Mouse (Mus musculus) hindbrain, postnatal 0 days (tissue): ENCODE results near the gene Prkn. TPM values are rescaled to one million over a fixed set of nuclear protein-coding genes. Genes with fewer than 3 reads are reported as not detected.

Source experiments
- ATAC-seq: fragments of 200-750 bp; cut with Nextera tagmentation; 2 replicates; pipeline ENCODE4 v1.8.0; 2017; ENCODE audit warnings: mild to moderate bottlenecking, moderate TSS enrichment, moderate library complexity
- DNase-seq: peaks from one replicate; pipeline ENCODE4 v3.0.0-alpha.2; 2015; ENCODE audit warnings: low spot score
- H3K27ac ChIP-seq: fragments of 300-500 bp; sonication (generic); 2 replicates; pipeline ENCODE4 v1.5.1; 2014; ENCODE audit warnings: mild to moderate bottlenecking
- H3K27me3 ChIP-seq: fragments of 300-500 bp; sonication (generic); 2 replicates; pipeline ENCODE4 v1.6.1; 2014; ENCODE audit warnings: low read length, mixed read lengths; ENCODE audit not compliant: insufficient read depth
- H3K36me3 ChIP-seq: fragments of 300-500 bp; sonication (generic); 2 replicates; pipeline ENCODE4 v1.6.1; 2014; ENCODE audit warnings: low read length, mixed read lengths; ENCODE audit not compliant: insufficient read depth
- H3K4me1 ChIP-seq: fragments of 300-500 bp; sonication (generic); 2 replicates; pipeline ENCODE4 v1.6.1; 2014; ENCODE audit warnings: antibody characterized with exemption, low read length, mixed read lengths; ENCODE audit not compliant: insufficient read depth
- H3K4me2 ChIP-seq: fragments of 300-500 bp; sonication (generic); 2 replicates; pipeline ENCODE4 v1.6.1; 2014; ENCODE audit warnings: low read depth, mild to moderate bottlenecking, low read length, moderate library complexity, mixed read lengths
- H3K4me3 ChIP-seq: fragments of 300-500 bp; sonication (generic); 2 replicates; pipeline ENCODE4 v1.5.1; 2014; ENCODE audit warnings: low read length
- H3K9ac ChIP-seq: fragments of 300-500 bp; sonication (generic); replicated peaks from 2 replicates; pipeline ENCODE4 v1.6.1; 2014; ENCODE audit warnings: mild to moderate bottlenecking, low read length, moderate library complexity, mixed read lengths
- H3K9me3 ChIP-seq: fragments of 300-500 bp; sonication (generic); 2 replicates; pipeline ENCODE4 v1.6.1; 2016; ENCODE audit warnings: low read length, mixed read lengths
- CTCF ChIP-seq: IDR thresholded peaks from 2 replicates; pipeline ENCODE4 v1.5.1; 2016; ENCODE audit warnings: antibody characterized with exemption, control low read depth, low read depth
- WGBS: fragments of 180-500 bp; shearing (Covaris S2); extraction: QIAGEN DNeasy Blood & Tissue Kit; methylation state at CpG from one replicate; pipeline ENCODE4 v1.1.7; 2014; 5-methylcytosine and 5-hydroxymethylcytosine counted together
- polyA plus RNA-seq: library from polyadenylated mRNA; unstranded; fragments of >200 nt; fragmentation: Nextera tagmentation; extraction: Ambion mirVana; gene quantifications from 2 replicates; pipeline ENCODE4 v1.2.1, GENCODE M21; 2015
- total RNA-seq: library from RNA; depleted of rRNA; stranded (reverse); fragments of >200 nt; gene quantifications from 2 replicates; pipeline ENCODE4 v1.2.3, GENCODE M21; 2014

The Prkn gene
- total and polyA plus RNA-seq, 2 experiments from 2014 or later = 9.3 to 10.7 TPM

- TF ChIP-seq CTCF = no peak
- no peaks in the 10 kb centered on the region for H3K36me3 ChIP-seq
- H3K4me2 ChIP-seq = no peak overlapping the region
- no peaks in the 10 kb centered on the region for H3K9me3 ChIP-seq
- DNase-seq (no peak), ATAC-seq (no peak)
- WGBS = 83% methylated on average over 4 of the region's 4 CpGs
- H3K4me1 ChIP-seq = no peaks in the 10 kb centered on the region
- no peak overlapping the region for H3K4me3 ChIP-seq
- no peak overlapping the region for H3K9ac ChIP-seq
- no peak overlapping the region for H3K27ac ChIP-seq
- no peaks in the 10 kb centered on the region for H3K27me3 ChIP-seq
These were observed 430.0 kb downstream of the Prkn start for GRCm38 (mm10) chr17:11270179-11270578.

DNA sequence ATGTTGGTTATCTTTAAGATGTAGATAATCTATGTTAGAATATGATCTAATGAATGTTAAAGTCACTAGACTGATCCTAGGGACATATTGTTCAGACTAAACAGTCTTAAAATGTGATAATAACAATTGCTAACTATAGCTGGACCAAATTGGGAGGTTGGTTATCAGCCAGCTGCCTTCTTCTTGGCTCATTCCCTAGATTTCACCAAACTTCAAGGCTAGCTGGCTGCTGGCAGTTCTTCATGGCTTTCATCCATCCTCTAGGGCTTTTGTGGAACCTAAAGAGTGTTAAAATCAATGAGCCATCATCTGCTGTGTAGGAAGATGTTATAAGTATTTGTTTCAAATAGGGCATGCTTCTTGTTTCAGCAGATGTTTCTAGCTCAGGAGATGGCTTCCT, 431.7 kb downstream of the Prkn start:
- Histone ChIP-seq H3K9me3 (no peaks in the 10 kb centered on the region), H3K36me3 (no peaks in the 10 kb centered on the region), H3K27me3 (no peaks in the 10 kb centered on the region), H3K4me1 (no peaks in the 10 kb centered on the region), H3K9ac (no peak overlapping the region), H3K4me3 (no peak overlapping the region), H3K27ac (no peak overlapping the region), H3K4me2 (no peak overlapping the region)
- TF ChIP-seq CTCF = no peak
- no peak for ATAC-seq
- peak; percentile 40 for DNase-seq

GRCm38 (mm10) chr17:11284246-11284645, 444.1 kb downstream of the Prkn start:
- DNase-seq (no peak), ATAC-seq (no peak)
- Histone ChIP-seq H3K36me3 (no peaks in the 10 kb centered on the region), H3K4me3 (no peak overlapping the region), H3K4me1 (no peaks in the 10 kb centered on the region), H3K9ac (no peak overlapping the region), H3K4me2 (no peak overlapping the region), H3K9me3 (no peaks in the 10 kb centered on the region), H3K27me3 (no peaks in the 10 kb centered on the region), H3K27ac (no peak overlapping the region)
- 81% methylated on average over 4 of the region's 4 CpGs for WGBS
- TF ChIP-seq CTCF = no peak

GRCm38 (mm10) chr17:11290183-11290582, 450.0 kb downstream of the Prkn start:
- ATAC-seq = no peak
- H3K4me1 ChIP-seq = no peaks in the 10 kb centered on the region
- H3K9me3 ChIP-seq = no peaks in the 10 kb centered on the region
- H3K27me3 ChIP-seq = no peaks in the 10 kb centered on the region
- H3K36me3 ChIP-seq = no peaks in the 10 kb centered on the region
- H3K27ac ChIP-seq = no peak overlapping the region
- TF ChIP-seq CTCF = no peak
- no peak overlapping the region for H3K4me2 ChIP-seq
- WGBS = 79% methylated on average over 3 of the region's 3 CpGs
- no peak overlapping the region for H3K9ac ChIP-seq
- DNase-seq = no peak
- H3K4me3 ChIP-seq = no peak overlapping the region

GRCm38 (mm10) chr17:11303116-11303515, 462.9 kb downstream of the Prkn start:
- no peak overlapping the region for H3K4me3 ChIP-seq
- DNase-seq (peak; percentile 35), ATAC-seq (no peak)
- H3K9me3 ChIP-seq = no peaks in the 10 kb centered on the region
- H3K9ac ChIP-seq = no peak overlapping the region
- no peak for TF ChIP-seq CTCF
- no peaks in the 10 kb centered on the region for H3K27me3 ChIP-seq
- H3K4me2 ChIP-seq = no peak overlapping the region
- no peak overlapping the region for H3K27ac ChIP-seq
- WGBS = 50% methylated on average over 9 of the region's 9 CpGs
- H3K4me1 ChIP-seq = no peaks in the 10 kb centered on the region
- no peaks in the 10 kb centered on the region for H3K36me3 ChIP-seq

DNA sequence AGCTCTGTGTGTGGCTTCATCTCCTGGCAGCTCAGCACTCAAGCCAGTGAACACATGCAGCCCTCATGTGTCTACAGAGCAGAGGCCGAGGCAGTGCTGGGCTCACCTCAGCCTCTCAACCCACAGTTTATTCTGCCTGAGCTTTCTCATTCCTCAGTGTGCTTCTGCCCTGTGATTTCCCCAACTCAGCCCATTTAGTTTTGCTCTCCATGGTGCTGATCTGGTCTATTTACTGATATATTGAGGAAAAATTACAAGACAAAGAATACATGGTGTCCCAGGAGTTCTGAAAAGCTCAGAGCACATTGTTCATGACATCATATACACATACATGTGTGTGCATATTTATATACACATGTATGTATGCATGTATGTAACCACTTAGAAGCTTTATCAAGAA, 469.7 kb downstream of the Prkn start:
- Histone ChIP-seq H3K36me3 (no peaks in the 10 kb centered on the region), H3K4me3 (no peak overlapping the region), H3K27ac (no peak overlapping the region), H3K4me1 (no peaks in the 10 kb centered on the region), H3K9ac (no peak overlapping the region), H3K9me3 (no peaks in the 10 kb centered on the region), H3K4me2 (no peak overlapping the region), H3K27me3 (no peaks in the 10 kb centered on the region)
- no peak for DNase-seq
- no peak for TF ChIP-seq CTCF
- no peak for ATAC-seq
- WGBS = 21% methylated on average over 1 of the region's 1 CpGs

DNA sequence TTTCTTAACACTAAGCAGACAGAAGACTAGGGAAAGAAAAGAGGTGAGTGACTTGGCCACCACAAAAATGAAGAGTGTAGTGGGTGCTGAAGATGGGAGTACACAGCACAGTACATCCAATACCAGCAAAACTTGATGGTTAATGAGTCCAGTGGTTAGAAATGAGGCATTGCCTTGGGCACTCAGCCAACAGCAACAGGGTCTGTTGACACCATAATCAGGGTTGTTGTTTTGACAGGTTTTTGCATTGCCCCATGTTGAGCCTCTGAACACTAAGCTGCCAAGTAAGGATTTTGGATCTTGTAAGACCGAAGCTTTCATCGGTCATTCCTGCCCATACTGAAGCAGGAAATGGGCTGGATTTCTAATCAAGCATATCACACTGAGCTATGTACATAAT, 474.0 kb downstream of the Prkn start:
- DNase-seq (peak; percentile 28), ATAC-seq (no peak)
- H3K27ac ChIP-seq = no peak overlapping the region
- no peaks in the 10 kb centered on the region for H3K9me3 ChIP-seq
- H3K4me3 ChIP-seq = no peak overlapping the region
- no peaks in the 10 kb centered on the region for H3K4me1 ChIP-seq
- no peak for TF ChIP-seq CTCF
- no peaks in the 10 kb centered on the region for H3K36me3 ChIP-seq
- H3K27me3 ChIP-seq = no peaks in the 10 kb centered on the region
- WGBS = 50% methylated on average over 2 of the region's 2 CpGs
- H3K9ac ChIP-seq = no peak overlapping the region
- no peak overlapping the region for H3K4me2 ChIP-seq
